Mouse (Mus musculus): ENCODE data around the gene Art3.

Gene Art3

DNA sequence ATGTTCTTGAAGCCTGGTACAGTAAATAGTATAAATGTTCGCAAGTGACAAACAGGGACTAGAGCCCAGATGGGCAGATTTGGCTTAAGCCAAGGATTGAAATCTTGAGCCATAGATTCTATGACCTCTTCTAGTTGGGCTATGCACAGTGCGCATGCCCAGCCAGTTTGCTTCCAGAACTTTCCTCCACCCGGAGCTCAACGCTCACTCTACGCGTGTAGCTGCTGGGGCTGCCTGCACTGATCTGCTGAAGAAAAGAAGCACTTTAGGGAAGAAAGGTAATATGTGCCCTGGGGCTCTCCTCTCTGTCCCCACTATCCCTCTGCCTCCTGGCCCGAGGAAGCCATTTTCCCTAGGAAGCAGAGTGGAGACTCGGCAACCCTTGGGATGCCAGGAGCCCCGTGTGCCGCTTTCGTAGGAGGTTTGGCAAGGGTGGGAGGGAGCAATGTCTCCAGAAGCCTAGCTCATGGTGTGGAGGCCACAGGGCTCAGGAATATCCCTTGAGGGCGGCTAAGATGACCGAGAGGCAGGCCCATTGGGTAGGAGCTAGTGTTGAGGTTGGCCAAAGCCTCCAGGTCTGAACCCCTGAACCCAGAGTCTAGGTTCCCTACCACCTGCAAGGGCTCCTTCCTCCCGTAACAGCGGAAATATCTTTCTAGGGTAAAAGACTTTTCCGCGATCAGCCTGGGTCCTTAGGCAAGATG is at the start of gene Art3:
Art3 (plus strand) TSS at position 193 of the 704 bp plus-strand sequence.
- no peak for DNase-seq (ENCODE audit: low spot score)

GRCm38 (mm10) chr5:92282571-92282970 is 49.1 kb upstream of the Art3 start:
- peak; percentile 20 for DNase-seq (ENCODE audit: low spot score)

GRCm38 (mm10) chr5:92283107-92283506 is 48.5 kb upstream of the Art3 start:
- no peak for DNase-seq (ENCODE audit: low spot score)

- DNase-seq (ENCODE audit: low spot score) = no peak
Measured at GRCm38 (mm10) chr5:92287840-92288239, 43.8 kb upstream of the Art3 start.

- DNase-seq (ENCODE audit: low spot score) = no peak
Measured at GRCm38 (mm10) chr5:92291652-92292414, 39.8 kb upstream of the Art3 start.

GRCm38 (mm10) chr5:92294525-92294924 is 37.1 kb upstream of the Art3 start:
- DNase-seq (ENCODE audit: low spot score) = no peak

DNA sequence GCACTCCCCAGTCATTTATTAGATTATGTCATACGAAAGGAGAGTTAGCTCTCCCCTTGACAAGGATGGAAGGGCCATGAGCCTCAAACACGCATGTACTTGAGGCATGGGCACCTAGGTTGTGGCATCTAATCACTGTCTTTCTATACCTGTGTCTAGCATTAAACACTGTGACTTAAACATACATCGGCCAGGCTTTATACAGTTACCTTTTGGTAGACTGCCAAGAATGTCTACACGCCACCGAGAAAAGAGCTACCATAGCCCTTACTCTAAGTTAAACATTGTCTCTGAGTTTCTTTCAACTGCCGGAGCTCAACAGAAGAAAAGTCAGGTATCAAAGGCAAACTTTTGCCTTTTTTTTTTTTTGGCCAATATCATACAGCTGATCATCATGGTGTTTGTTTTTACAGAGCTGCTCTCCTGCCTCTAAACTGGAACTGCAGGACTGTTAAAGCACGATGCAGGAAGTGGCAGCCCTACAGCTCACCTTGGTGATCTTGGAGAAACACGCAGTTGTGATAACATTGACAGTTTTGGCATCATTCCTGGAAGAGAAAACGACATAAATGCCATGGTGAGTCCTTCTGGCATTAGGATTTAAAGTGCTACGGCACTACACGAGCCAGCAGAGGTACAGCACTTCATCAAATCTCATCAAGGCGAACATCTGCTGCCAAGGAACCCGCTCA is 29.3 kb upstream of the Art3 start:
- no peak for DNase-seq (ENCODE audit: low spot score)

DNA sequence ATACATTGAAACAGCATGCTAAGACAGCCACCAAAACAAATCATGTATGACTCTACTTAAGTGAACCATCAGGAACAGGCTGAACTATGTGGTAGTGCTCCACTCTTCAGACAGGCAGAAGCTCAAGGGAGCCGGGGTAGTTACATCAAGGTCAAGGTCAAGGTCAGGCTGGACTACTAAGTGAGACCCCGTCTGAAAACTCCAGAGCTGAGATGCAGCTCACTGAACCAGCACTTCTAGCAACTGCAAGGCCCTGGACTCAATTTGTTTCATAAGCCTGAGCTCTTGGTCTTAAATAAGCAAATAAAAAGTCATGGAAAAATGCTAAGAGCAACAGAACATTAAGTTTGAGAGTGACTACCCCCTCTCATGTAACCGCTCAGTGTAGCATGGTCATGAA is 27.3 kb upstream of the Art3 start:
- no peak for DNase-seq (ENCODE audit: low spot score)

DNA sequence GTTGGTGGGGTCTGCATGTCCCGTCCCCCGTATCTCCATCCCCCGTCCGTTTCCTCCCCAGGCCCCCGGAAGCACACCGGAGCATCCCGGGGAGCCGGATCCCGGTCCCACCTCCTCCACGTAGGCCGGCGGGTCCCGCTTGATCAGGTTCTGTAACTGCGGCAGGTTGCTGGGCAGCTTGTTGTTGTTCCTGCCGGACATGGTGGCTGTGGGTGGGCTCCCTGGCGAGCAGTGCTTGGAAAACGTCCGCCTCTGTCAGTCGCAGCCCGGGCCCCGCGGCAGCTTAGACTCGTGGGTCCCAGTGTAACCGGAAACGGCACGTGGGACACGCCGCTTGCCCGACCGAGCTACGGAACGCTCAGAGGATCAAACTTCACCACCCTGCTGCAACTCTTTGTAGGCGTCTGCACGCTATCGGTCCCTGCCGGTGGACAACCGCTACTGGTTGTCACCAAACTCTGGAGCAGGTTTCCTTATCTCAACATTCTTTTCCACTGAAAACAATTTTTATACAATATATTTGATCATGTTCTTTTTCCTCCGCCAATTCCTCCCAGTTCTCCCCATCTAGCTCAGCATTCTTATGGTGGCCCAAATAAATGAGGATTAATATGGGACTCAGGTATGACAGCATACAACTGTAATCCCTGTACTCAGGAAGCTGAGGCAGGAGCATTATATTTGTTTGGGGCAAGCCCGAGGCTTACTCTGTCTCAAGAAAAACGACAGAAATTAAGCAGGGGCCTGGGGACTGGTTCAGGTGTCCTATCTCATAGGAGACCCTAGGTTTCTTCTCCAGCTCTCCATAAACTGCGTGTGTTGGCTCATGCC is 21.7 kb upstream of the Art3 start, which contains the start of gene Sdad1:
Sdad1 (minus strand) TSS at position 799 of the 831 bp plus-strand sequence.
- DNase-seq (ENCODE audit: low spot score) = peak; percentile 89

DNA sequence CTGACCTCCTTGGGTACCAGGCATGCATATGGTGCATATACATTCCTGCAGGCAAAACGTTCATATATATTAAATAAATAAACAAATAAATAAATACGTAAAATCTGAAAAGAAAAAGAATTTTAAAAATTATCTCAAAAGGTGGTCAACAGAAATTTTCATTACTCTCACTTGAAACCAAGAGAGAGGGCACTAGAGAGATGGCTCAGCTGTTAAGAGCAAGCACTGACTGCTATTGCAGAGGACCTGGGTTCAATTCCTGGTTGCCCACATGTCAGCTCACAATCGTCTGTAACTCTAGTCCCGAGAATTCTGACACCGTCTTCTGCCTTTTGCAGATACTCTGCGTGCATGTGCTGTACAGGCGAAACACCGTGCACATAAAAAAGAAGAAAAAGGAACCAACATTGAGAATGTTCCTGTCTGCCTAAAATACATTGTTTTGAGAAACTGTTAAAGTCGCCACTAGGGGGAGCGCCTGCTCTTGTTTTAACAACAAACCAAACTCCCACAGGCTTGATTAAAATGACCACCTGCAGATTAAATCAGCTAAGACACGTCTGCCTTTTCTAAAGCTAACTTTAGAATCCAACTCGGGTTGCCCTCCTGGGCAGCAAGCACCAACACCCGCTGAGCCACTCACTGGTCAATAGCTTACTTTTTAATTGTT is 19.4 kb upstream of the Art3 start:
- DNase-seq (ENCODE audit: low spot score) = peak; percentile 70

DNA sequence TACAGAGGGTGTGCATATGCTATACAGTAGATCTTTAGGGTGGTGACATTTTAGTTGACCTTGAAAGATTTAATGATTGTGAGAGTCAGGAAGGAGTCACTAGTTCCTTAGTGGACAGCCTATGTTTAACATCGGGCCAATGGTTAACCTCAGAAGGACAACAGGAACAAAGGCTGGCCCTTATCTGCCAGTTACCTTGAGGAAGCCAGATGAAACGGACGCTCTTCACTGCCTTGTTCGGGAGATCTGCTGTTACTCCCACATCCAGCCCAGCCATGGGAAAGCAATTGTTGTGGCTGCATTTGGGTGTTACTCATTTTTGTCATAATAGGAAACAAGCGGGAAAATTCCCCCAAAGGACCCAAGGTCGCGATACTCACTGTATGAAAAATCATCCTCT is 17.9 kb upstream of the Art3 start:
- DNase-seq (ENCODE audit: low spot score) = no peak

DNA sequence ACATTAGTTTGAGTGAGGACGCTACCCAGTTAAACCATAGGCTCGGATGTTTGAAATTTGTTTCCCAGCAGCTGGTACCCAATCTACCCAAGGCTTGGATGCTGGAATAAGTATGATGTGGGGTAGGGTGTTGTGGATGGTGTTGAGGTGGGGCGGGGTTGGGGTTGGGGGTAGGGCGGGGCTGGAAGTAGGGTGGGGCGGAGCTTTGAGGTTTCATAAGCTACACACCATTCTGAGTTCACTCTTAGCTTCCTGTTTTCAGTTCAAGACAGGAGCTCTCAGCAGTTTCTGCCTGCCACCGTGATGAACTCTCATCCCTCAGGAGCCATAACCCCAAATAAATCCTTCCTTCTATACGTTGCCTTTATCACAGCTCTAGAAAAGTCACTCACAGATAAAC is 13.5 kb upstream of the Art3 start:
- DNase-seq (ENCODE audit: low spot score) = no peak

DNA sequence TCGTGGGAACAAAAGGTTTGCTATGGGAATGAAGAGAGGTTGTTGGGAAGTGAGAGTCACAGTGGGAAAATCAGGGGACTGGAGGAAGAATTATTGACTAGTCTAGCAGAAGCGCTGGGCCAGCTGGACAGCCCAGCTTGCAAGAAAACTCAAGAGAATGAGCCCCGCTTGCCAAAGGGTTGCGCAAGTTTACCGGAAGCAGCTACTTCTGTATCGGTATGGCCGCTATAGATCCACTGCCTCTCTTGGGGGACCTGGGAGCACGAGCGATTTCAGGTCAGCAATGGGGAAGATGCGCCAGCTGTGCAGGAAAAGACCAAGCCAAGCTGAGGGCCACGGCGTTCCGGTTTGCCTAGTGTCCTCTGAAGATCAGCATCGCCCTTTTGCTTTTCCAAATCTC is 13.0 kb upstream of the Art3 start:
- no peak for DNase-seq (ENCODE audit: low spot score)

GRCm38 (mm10) chr5:92321631-92322400 is 9.8 kb upstream of the Art3 start:
- no peak for DNase-seq (ENCODE audit: low spot score)

DNA sequence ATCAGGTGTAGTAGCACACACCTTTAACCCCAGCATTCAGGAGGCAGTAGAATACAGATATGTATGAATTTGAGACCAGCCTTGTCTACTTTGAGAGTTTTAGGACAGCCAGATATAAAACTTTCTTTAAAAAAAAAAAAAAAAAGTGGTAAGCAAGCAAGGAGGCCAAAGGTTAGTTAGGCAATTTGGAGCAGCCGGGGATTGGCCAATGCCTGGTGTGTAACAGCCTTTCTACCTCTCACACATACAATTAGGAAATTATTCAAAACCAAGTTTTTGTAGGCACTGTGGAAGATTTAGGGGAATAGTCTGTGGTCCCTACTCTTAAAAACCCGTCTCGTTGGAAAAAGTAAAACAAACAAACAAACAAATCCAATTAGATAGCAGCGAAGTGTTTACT is 9.0 kb upstream of the Art3 start:
- no peak for DNase-seq (ENCODE audit: low spot score)

- DNase-seq (ENCODE audit: low spot score) = peak; percentile 44
Measured at GRCm38 (mm10) chr5:92323264-92323663, 8.4 kb upstream of the Art3 start.

GRCm38 (mm10) chr5:92327367-92327766 is 4.3 kb upstream of the Art3 start:
- no peak for DNase-seq (ENCODE audit: low spot score)

DNA sequence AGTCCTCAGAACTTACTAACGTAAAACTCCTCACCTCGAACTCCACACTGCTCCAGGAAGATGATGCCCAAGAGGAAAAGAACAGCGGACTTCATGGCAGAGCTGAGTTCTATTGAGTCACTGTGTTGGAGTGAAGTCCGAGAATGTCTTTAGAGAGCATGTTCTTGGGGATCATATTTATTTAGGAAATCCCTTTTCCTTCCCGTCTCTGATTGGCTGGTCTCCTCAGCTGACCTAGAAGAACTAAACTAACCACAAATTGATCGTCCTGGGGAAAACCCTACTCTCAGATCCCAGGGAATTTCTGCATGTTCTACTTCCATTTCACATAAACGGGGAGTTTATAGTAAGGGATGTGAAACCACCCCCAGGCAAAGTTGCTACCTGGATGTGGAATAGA is 3.7 kb upstream of the Art3 start, which contains the start of gene Cxcl9:
Cxcl9 (minus strand) TSS at position 151 of the 400 bp plus-strand sequence.
- DNase-seq (ENCODE audit: low spot score) = no peak

GRCm38 (mm10) chr5:92331122-92331521 is 505 bp upstream of the Art3 start:
- DNase-seq (ENCODE audit: low spot score) = no peak

- peak; percentile 28 for DNase-seq (ENCODE audit: low spot score)
Measured at GRCm38 (mm10) chr5:92332359-92332840, 773 bp downstream of the Art3 start.

All from ovary, postnatal 36 days (tissue).